ENCODE assay signal across 27 mouse cellular contexts in the genomic region with DNA sequence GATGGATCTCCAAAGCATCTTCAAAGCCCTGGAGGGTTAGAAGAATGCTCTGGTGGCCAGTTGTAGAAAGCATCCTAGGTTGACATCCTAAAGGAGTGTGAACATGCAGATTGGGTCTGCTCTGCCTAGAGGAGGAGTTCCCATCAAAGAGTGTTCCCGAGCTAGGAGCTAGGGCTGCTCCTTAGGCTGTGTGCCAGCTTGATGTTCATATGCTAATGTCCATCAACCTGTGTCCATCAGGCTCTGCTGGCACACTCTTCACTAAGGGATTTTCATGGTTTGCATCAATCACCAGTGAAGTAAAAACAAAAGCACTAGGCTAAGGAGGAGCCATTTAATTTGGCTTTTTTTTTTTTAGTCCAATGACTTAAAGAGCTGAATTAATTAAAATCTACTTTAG. TPM values are rescaled to one million over a fixed set of nuclear protein-coding genes. Genes with fewer than 3 reads are reported as not detected.
"Had no signal": no experiment of that assay in that cellular context is flagged by ENCODE, and none has a peak within 500 bp of the region (broad histone marks: within the 10 kb centered on the region; RNA-seq: fewer than 3 reads in every experiment).

No protein-coding gene starts in this region.

- H3K9me3 ChIP-seq: heart, embryonic 10.5 days; heart, embryonic 12.5 days; hindbrain, embryonic 12.5 days; kidney, embryonic 15.5 days; limb, embryonic 13.5 days; limb, embryonic 15.5 days; liver, embryonic 12.5 days had no signal

- ATAC-seq: hindbrain, embryonic 16.5 days; intestine, embryonic 16.5 days; liver, embryonic 12.5 days had no signal

- H3K4me1 ChIP-seq: heart, embryonic 10.5 days; heart, embryonic 12.5 days; hindbrain, embryonic 12.5 days; kidney, embryonic 15.5 days; limb, embryonic 13.5 days; limb, embryonic 15.5 days; liver, embryonic 12.5 days had no signal

- H3K27me3 ChIP-seq: hindbrain, embryonic 12.5 days; limb, embryonic 13.5 days; limb, embryonic 15.5 days; liver, embryonic 12.5 days had no signal

- H3K36me3 ChIP-seq: heart, embryonic 10.5 days; heart, embryonic 12.5 days; hindbrain, embryonic 12.5 days; kidney, embryonic 15.5 days; limb, embryonic 13.5 days; limb, embryonic 15.5 days; liver, embryonic 12.5 days had no signal

- DNase-seq: gastrocnemius, postnatal 14 days; gastrocnemius, postnatal 36 days; heart, adult 18-20 months; heart, postnatal 10 days; kidney, adult 11 months; kidney, adult 2 months; kidney, adult 9 months; kidney, postnatal 14 days; kidney, postnatal 36 days; layer of hippocampus, adult 9-11 months; layer of hippocampus, postnatal 36 days had no signal

- H3K27ac ChIP-seq: heart, embryonic 10.5 days; hindbrain, embryonic 12.5 days; hindbrain, embryonic 14.5 days; kidney, embryonic 15.5 days; kidney, postnatal 0 days; left cerebral cortex, adult 2 months; limb, embryonic 13.5 days; limb, embryonic 15.5 days; liver, embryonic 12.5 days; liver, embryonic 14.5 days had no signal

- H3K4me2 ChIP-seq: heart, embryonic 12.5 days; hindbrain, embryonic 12.5 days; hindbrain, embryonic 14.5 days; kidney, embryonic 15.5 days; limb, embryonic 13.5 days; limb, embryonic 15.5 days; liver, embryonic 12.5 days had no signal

- H3K9ac ChIP-seq: heart, embryonic 12.5 days; hindbrain, embryonic 12.5 days; hindbrain, embryonic 14.5 days; kidney, embryonic 15.5 days; limb, embryonic 13.5 days; limb, embryonic 15.5 days; liver, embryonic 12.5 days; liver, embryonic 14.5 days had no signal

- H3K4me3 ChIP-seq: heart, embryonic 10.5 days; heart, embryonic 12.5 days; hindbrain, embryonic 12.5 days; kidney, embryonic 15.5 days; left cerebral cortex, adult 2 months; limb, embryonic 13.5 days; limb, embryonic 15.5 days; liver, embryonic 12.5 days had no signal

RNA-seq across cellular contexts. Expression of a gene that starts 42.2 kb away (rescaled TPM):
- total RNA-seq: gastrocnemius, adult 18-20 months; gastrocnemius, adult 8-10 months; hematopoietic stem cell, adult 5-6 weeks had no signal
